Comparison of ENCODE assay signal across 8 mouse cellular contexts in the genomic region with DNA sequence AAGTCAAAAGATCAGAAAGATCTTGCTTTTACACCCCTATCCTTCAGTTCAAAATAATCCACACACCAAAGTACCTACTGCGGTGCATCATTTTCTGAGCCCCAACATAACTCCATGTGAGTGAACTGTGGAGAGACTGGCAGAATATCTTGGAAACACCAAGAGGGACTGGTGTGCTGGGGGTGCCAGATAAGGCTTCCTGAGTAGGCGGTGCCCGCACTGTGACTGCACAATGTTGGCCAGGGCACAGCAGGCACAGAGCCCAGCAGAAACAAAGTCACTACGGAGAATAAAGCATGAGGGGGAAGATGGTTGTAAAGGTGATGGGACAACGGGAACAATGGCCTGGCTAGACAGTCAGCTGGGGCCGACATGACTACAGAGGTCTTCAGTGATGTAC.
DNase-seq lines count a peak whose midpoint lies in the region; ATAC-seq and TF ChIP-seq lines count a peak whose summit lies in the region.

No protein-coding gene starts in this region.

- peaks cover 76% of the 10 kb centered on the region for H3K4me1 ChIP-seq in heart, embryonic 12.5 days (replicated peaks)
- peaks cover 26% of the 10 kb centered on the region for H3K4me1 ChIP-seq in lung, embryonic 15.5 days
- H3K4me1 ChIP-seq in midbrain, embryonic 14.5 days (ENCODE audit: control insufficient read depth, insufficient read depth, low read length), result 0 out of 2 replicates have a peak, but pooled peaks cover 7% of the 10 kb centered on the region

- no peaks in the 10 kb centered on the region for H3K27me3 ChIP-seq in heart, embryonic 12.5 days (replicated peaks)
- H3K27me3 ChIP-seq in lung, embryonic 15.5 days, result no peaks in the 10 kb centered on the region
- no peaks in the 10 kb centered on the region for H3K27me3 ChIP-seq in midbrain, embryonic 14.5 days (ENCODE audit: control insufficient read depth, insufficient read depth, low read length)

- no peak overlapping the region for H3K4me3 ChIP-seq in layer of hippocampus, adult 2 months
- no peak overlapping the region for H3K4me3 ChIP-seq in heart, embryonic 12.5 days
- no peak overlapping the region for H3K4me3 ChIP-seq in lung, embryonic 15.5 days
- H3K4me3 ChIP-seq in midbrain, embryonic 14.5 days (replicated peaks; ENCODE audit: low read depth, low read length), result no peak overlapping the region

- ATAC-seq in heart, embryonic 12.5 days (ENCODE audit: insufficient number of reproducible peaks, low FRiP score), result peak; percentile 67; the same call in 1 of the 2 replicates
- peak; percentile 72; the same call in 1 of the 2 replicates for ATAC-seq in lung, embryonic 15.5 days (ENCODE audit: borderline replicate concordance, extremely low read depth, low FRiP score, low TSS enrichment)
- no peak for ATAC-seq in midbrain, embryonic 14.5 days (ENCODE audit: low FRiP score, low TSS enrichment)

- peaks cover 5% of the 10 kb centered on the region; the same call in 1 of the 2 replicates for H3K36me3 ChIP-seq in heart, embryonic 12.5 days
- no peaks in the 10 kb centered on the region for H3K36me3 ChIP-seq in lung, embryonic 15.5 days
- H3K36me3 ChIP-seq in midbrain, embryonic 14.5 days (ENCODE audit: control insufficient read depth, insufficient read depth, low read length), result no peaks in the 10 kb centered on the region

- no peak for DNase-seq in layer of hippocampus, adult 2 months (ENCODE audit: low spot score in 2 of 2)
- DNase-seq in layer of hippocampus, postnatal 10 days (ENCODE audit: low spot score in 2 of 2), result no peak
- peak; percentile 60 for DNase-seq in testis, postnatal 10 days (ENCODE audit: low spot score)
- no peak for DNase-seq in midbrain, embryonic 14.5 days
- no peak for DNase-seq in kidney, adult 9 months
- no peak for DNase-seq in kidney, adult 8-10 months

- 70% methylated on average over 6 of the region's 6 CpGs for WGBS in heart, embryonic 12.5 days
- WGBS in lung, embryonic 15.5 days, result 81% methylated on average over 6 of the region's 6 CpGs
- 84% methylated on average over 6 of the region's 6 CpGs for WGBS in midbrain, embryonic 14.5 days

- no peaks in the 10 kb centered on the region for H3K9me3 ChIP-seq in heart, embryonic 12.5 days (replicated peaks)
- H3K9me3 ChIP-seq in lung, embryonic 15.5 days, result no peaks in the 10 kb centered on the region
- H3K9me3 ChIP-seq in midbrain, embryonic 14.5 days (ENCODE audit: control insufficient read depth, low read length), result no peaks in the 10 kb centered on the region

- no peak for TF ChIP-seq CTCF in layer of hippocampus, adult 2 months (conservative IDR thresholded peaks at IDR 0.05)

- H3K27ac ChIP-seq in layer of hippocampus, adult 2 months, result peak overlapping the region; percentile 23; the same call in 1 of the 2 replicates
- 0 out of 2 replicates have a peak overlapping the region, but pooled peaks have one; percentile 47 for H3K27ac ChIP-seq in heart, embryonic 12.5 days (ENCODE audit: poor library complexity, severe bottlenecking)
- no peak overlapping the region for H3K27ac ChIP-seq in lung, embryonic 15.5 days
- H3K27ac ChIP-seq in midbrain, embryonic 14.5 days (replicated peaks; ENCODE audit: low read depth, low read length), result no peak overlapping the region

- no peak overlapping the region for H3K4me2 ChIP-seq in heart, embryonic 12.5 days
- H3K4me2 ChIP-seq in lung, embryonic 15.5 days, result no peak overlapping the region
- H3K4me2 ChIP-seq in midbrain, embryonic 14.5 days (ENCODE audit: low read length), result no peak overlapping the region

- no peak overlapping the region for H3K9ac ChIP-seq in heart, embryonic 12.5 days
- H3K9ac ChIP-seq in lung, embryonic 15.5 days, result no peak overlapping the region
- H3K9ac ChIP-seq in midbrain, embryonic 14.5 days (replicated peaks; ENCODE audit: low read length), result no peak overlapping the region

Comparison
In these comparisons a context has a peak if more than half of its experiments do, and no peak if none do; other contexts are left out.
1. H3K27ac ChIP-seq: peak in layer of hippocampus, adult 2 months (single experiment) and heart, embryonic 12.5 days (single experiment); none in lung, embryonic 15.5 days (single experiment) and midbrain, embryonic 14.5 days (single experiment).